ENCODE assay signal across 8 mouse cellular contexts in the genomic region with DNA sequence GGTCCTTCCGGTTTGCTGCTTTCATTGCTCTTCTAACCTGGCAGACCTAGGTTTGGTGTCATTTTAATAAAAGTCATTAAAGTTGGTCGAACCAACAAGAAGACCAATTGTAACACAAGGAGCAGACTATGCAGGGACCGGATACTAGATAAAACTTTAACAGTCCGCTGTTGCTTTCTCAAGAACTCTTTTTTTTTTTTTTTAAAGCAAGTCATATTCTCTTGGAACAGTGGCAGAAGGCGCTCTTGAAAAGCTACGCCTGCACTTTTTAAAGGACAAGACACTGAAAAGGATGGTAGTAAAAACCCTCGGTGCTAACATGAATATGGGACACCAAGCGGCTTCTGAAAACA. TPM values are rescaled to one million over a fixed set of nuclear protein-coding genes. Genes with fewer than 3 reads are reported as not detected.
DNase-seq lines count a peak whose midpoint lies in the region; ATAC-seq and TF ChIP-seq lines count a peak whose summit lies in the region.

No protein-coding gene starts in this region.

- peaks cover 13% of the 10 kb centered on the region for H3K4me1 ChIP-seq in kidney, embryonic 15.5 days
- H3K4me1 ChIP-seq in bone marrow macrophage, adult 2 months (ENCODE audit: control insufficient read depth, insufficient read depth, low read length), result peaks cover 21% of the 10 kb centered on the region
- peaks cover 15% of the 10 kb centered on the region; the same call in 1 of the 2 replicates for H3K4me1 ChIP-seq in hindbrain, embryonic 13.5 days (replicated peaks)
- peaks cover 12% of the 10 kb centered on the region for H3K4me1 ChIP-seq in midbrain, embryonic 15.5 days

- H3K36me3 ChIP-seq in kidney, embryonic 15.5 days, result peaks cover 10% of the 10 kb centered on the region; the same call in 1 of the 2 replicates
- no peaks in the 10 kb centered on the region for H3K36me3 ChIP-seq in hindbrain, embryonic 13.5 days
- H3K36me3 ChIP-seq in midbrain, embryonic 15.5 days (replicated peaks), result no peaks in the 10 kb centered on the region

- peak overlapping the region; percentile 67 for H3K4me3 ChIP-seq in kidney, embryonic 15.5 days (replicated peaks)
- H3K4me3 ChIP-seq in bone marrow macrophage, adult 2 months (ENCODE audit: insufficient read depth, low read length), result peak overlapping the region; percentile 97
- peak overlapping the region; percentile 74 for H3K4me3 ChIP-seq in hindbrain, embryonic 13.5 days
- peak overlapping the region; percentile 65 for H3K4me3 ChIP-seq in midbrain, embryonic 15.5 days

- no peak for DNase-seq in kidney, postnatal 14 days
- DNase-seq in spleen, postnatal 36 days (ENCODE audit: low spot score in 2 of 2), result no peak
- DNase-seq in adrenal gland, adult 8-10 months, result no peak

- peak overlapping the region; percentile 61 for H3K4me2 ChIP-seq in kidney, embryonic 15.5 days
- H3K4me2 ChIP-seq in hindbrain, embryonic 13.5 days, result peak overlapping the region; percentile 76
- peak overlapping the region; percentile 70 for H3K4me2 ChIP-seq in midbrain, embryonic 15.5 days

- H3K27ac ChIP-seq in kidney, embryonic 15.5 days, result peak overlapping the region; percentile 92
- H3K27ac ChIP-seq in bone marrow macrophage, adult 2 months (ENCODE audit: insufficient read depth, low read depth, low read length), result peak overlapping the region; percentile 88
- H3K27ac ChIP-seq in hindbrain, embryonic 13.5 days, result peak overlapping the region; percentile 72
- H3K27ac ChIP-seq in midbrain, embryonic 15.5 days, result peak overlapping the region; percentile 61

- peak overlapping the region; percentile 63 for H3K9ac ChIP-seq in kidney, embryonic 15.5 days
- peak overlapping the region; percentile 81 for H3K9ac ChIP-seq in hindbrain, embryonic 13.5 days
- peak overlapping the region; percentile 55 for H3K9ac ChIP-seq in midbrain, embryonic 15.5 days

- no peak for TF ChIP-seq POLR2A in bone marrow macrophage, adult 2 months (IDR thresholded peaks at IDR 0.05; ENCODE audit: borderline replicate concordance, low read depth, low read length)

- ATAC-seq in kidney, embryonic 15.5 days (replicated peaks; ENCODE audit: low FRiP score), result no peak
- ATAC-seq in hindbrain, embryonic 13.5 days (ENCODE audit: low FRiP score), result no peak
- ATAC-seq in midbrain, embryonic 15.5 days (replicated peaks), result 0 out of 2 replicates have a peak, but pooled peaks have one; percentile 0
- ATAC-seq in megakaryocyte progenitor cell, adult 5-6 weeks (replicated peaks; ENCODE audit: poor library complexity), result no peak

- H3K27me3 ChIP-seq in kidney, embryonic 15.5 days, result no peaks in the 10 kb centered on the region
- no peaks in the 10 kb centered on the region for H3K27me3 ChIP-seq in hindbrain, embryonic 13.5 days
- no peaks in the 10 kb centered on the region for H3K27me3 ChIP-seq in midbrain, embryonic 15.5 days (replicated peaks)

- TF ChIP-seq CTCF in bone marrow macrophage, adult 2 months (IDR thresholded peaks at IDR 0.05; ENCODE audit: low read depth, low read length), result no peak

- 2% methylated on average over 8 of the region's 8 CpGs for WGBS in kidney, embryonic 15.5 days
- WGBS in hindbrain, embryonic 13.5 days, result 11% methylated on average over 8 of the region's 8 CpGs
- 10% methylated on average over 8 of the region's 8 CpGs for WGBS in midbrain, embryonic 15.5 days

- H3K9me3 ChIP-seq in kidney, embryonic 15.5 days (replicated peaks), result no peaks in the 10 kb centered on the region
- H3K9me3 ChIP-seq in hindbrain, embryonic 13.5 days, result no peaks in the 10 kb centered on the region
- H3K9me3 ChIP-seq in midbrain, embryonic 15.5 days, result no peaks in the 10 kb centered on the region

RNA-seq across cellular contexts. Expression of a gene that starts 0.7 kb away (rescaled TPM):
- 34.9 and 35.6 TPM in 2 replicates for polyA plus RNA-seq in kidney, embryonic 15.5 days (2015; fragmentation: Nextera tagmentation; extraction: Ambion mirVana)
- 128 and 141 TPM in 2 replicates for polyA plus RNA-seq in bone marrow macrophage, adult 2 months (2012; ENCODE audit: insufficient read depth, insufficient read length, missing spikeins)
- polyA plus RNA-seq in hindbrain, embryonic 13.5 days (2015; fragmentation: Nextera tagmentation; extraction: Ambion mirVana), result 15.5 and 16.7 TPM in 2 replicates
- polyA plus RNA-seq in midbrain, embryonic 15.5 days (2015; fragmentation: Nextera tagmentation; extraction: Ambion mirVana), result 14.0 and 14.1 TPM in 2 replicates
- total RNA-seq in adrenal gland, adult 8-10 months (2022), result 10 to 100 TPM; 59.8 to 75.3 (median 63.4) TPM
- 28.8 and 36.7 TPM in 2 replicates for total RNA-seq in megakaryocyte progenitor cell, adult 5-6 weeks (2015)
- total RNA-seq in megakaryocyte progenitor cell, adult 5-6 weeks (2017), result 18.0 and 26.9 TPM in 2 replicates

RNA-seq across cellular contexts. Expression of a gene that starts 50.2 kb away (rescaled TPM):
- polyA plus RNA-seq in kidney, embryonic 15.5 days (2015; fragmentation: Nextera tagmentation; extraction: Ambion mirVana), result 0.10 TPM in 1 of 2 replicates, not detected in the other
- polyA plus RNA-seq in bone marrow macrophage, adult 2 months (2012; ENCODE audit: insufficient read depth, insufficient read length, missing spikeins), result 0.51 and 1.0 TPM in 2 replicates
- polyA plus RNA-seq in hindbrain, embryonic 13.5 days (2015; fragmentation: Nextera tagmentation; extraction: Ambion mirVana), result 0.09 TPM in 1 of 2 replicates, not detected in the other
- 0.05 and 0.18 TPM in 2 replicates for polyA plus RNA-seq in midbrain, embryonic 15.5 days (2015; fragmentation: Nextera tagmentation; extraction: Ambion mirVana)
- total RNA-seq in adrenal gland, adult 8-10 months (2022), result 1 to 10 TPM in 2 of 4 experiments, under 1 TPM in 2; 0.35 to 2.2 (median 0.90) TPM
- total RNA-seq in megakaryocyte progenitor cell, adult 5-6 weeks (2015), result 0.07 TPM in 1 of 2 replicates, not detected in the other
- 0.25 TPM in 1 of 2 replicates, not detected in the other for total RNA-seq in megakaryocyte progenitor cell, adult 5-6 weeks (2017)
